Mouse (Mus musculus) thymus, postnatal 14 days (tissue): ENCODE measurements around the gene Ppp4r4.
"Not testable (repeated sequence)": the region's sequence is repeated elsewhere in the genome, so short reads cannot be mapped to it uniquely, and the experiment has no call there.

Experiments
- DNase-seq: peaks from one replicate; pipeline ENCODE4 v3.0.0; 2021

The Ppp4r4 gene

GRCm38 (mm10) chr12:103643818-103644217, 111.7 kb downstream of the Ppp4r4 start:
- no peak for DNase-seq

GRCm38 (mm10) chr12:103644601-103645000, 112.5 kb downstream of the Ppp4r4 start:
- no peak for DNase-seq

GRCm38 (mm10) chr12:103646314-103646713, 114.2 kb downstream of the Ppp4r4 start:
- DNase-seq, result no peak

- DNase-seq, result no peak
Observed at GRCm38 (mm10) chr12:103653836-103654235, 121.8 kb downstream of the Ppp4r4 start.

GRCm38 (mm10) chr12:103655123-103656044, 123.3 kb downstream of the Ppp4r4 start:
- no peak for DNase-seq

- DNase-seq, result no peak
Observed at GRCm38 (mm10) chr12:103656848-103657626, 125.0 kb downstream of the Ppp4r4 start, which contains the start of gene Serpina6. Gene Serpina6 (minus strand): TSS chr12:103657212.

GRCm38 (mm10) chr12:103657991-103658390, 125.9 kb downstream of the Ppp4r4 start:
- no peak for DNase-seq

GRCm38 (mm10) chr12:103659171-103659570, 127.1 kb downstream of the Ppp4r4 start:
- no peak for DNase-seq

- no peak for DNase-seq
Observed at GRCm38 (mm10) chr12:103660076-103660475, 128.0 kb downstream of the Ppp4r4 start.

GRCm38 (mm10) chr12:103662053-103662452, 130.0 kb downstream of the Ppp4r4 start:
- DNase-seq, result not testable (repeated sequence)
